Mouse (Mus musculus) E14TG2a.4 (cell line): ENCODE data around the gene Tmem200a.

ENCODE experiments used
- CTCF ChIP-seq: conservative IDR thresholded peaks from 2 replicates; pipeline ENCODE4 v1.5.1; 2014; ENCODE audit warnings: low read length
- NANOG ChIP-seq: IDR thresholded peaks from 2 replicates; pipeline ENCODE4 v1.6.1; 2014; ENCODE audit warnings: borderline replicate concordance, low read length, mixed read lengths
- POU5F1 ChIP-seq: IDR thresholded peaks from 2 replicates; pipeline ENCODE4 v1.6.1; 2014; ENCODE audit warnings: low read length, borderline replicate concordance

- TF ChIP-seq CTCF (no peak), NANOG (no peak), POU5F1 (no peak)
Observed at GRCm38 (mm10) chr10:26000893-26001292, 78.0 kb downstream of the Tmem200a start.
